Mouse (Mus musculus) large intestine, adult 2 months (tissue): ENCODE measurements around the gene Dnaja3. TPM values are rescaled to one million over a fixed set of nuclear protein-coding genes. Genes with fewer than 3 reads are reported as not detected.

Source experiments
- DNase-seq: peaks from one replicate; pipeline ENCODE4 v3.0.0-alpha.2; 2012; ENCODE audit warnings: low read depth, low spot score
- WGBS: fragments of 180-500 bp; shearing (Covaris S2); methylation state at CpG from one replicate; pipeline ENCODE4 v1.1.7; 2018; 5-methylcytosine and 5-hydroxymethylcytosine counted together
- polyA plus RNA-seq: library from polyadenylated mRNA; depleted of rRNA; stranded (reverse); fragments of >200 nt; gene quantifications from 2 replicates; pipeline ENCODE4 v1.2.3, GENCODE M21; 2012

Dnaja3 gene
- polyA plus RNA-seq, 1 experiment, result 35.5 TPM

GRCm38 (mm10) chr16:4605514-4606131 lies 34.2 kb upstream of the Dnaja3 start:
- 49% methylated on average over 13 of the region's 13 CpGs for WGBS
- no peak for DNase-seq

- WGBS, result 20% methylated on average over 5 of the region's 5 CpGs
- no peak for DNase-seq
Observed at GRCm38 (mm10) chr16:4606431-4607084, 33.2 kb upstream of the Dnaja3 start.

GRCm38 (mm10) chr16:4607818-4608531 lies 31.8 kb upstream of the Dnaja3 start:
- no peak for DNase-seq
- 29% methylated on average over 9 of the region's 9 CpGs for WGBS

- 46% methylated on average over 19 of the region's 19 CpGs for WGBS
- DNase-seq, result no peak
Observed at GRCm38 (mm10) chr16:4608532-4609059, 31.2 kb upstream of the Dnaja3 start.

- 88% methylated on average over 5 of the region's 5 CpGs for WGBS
- no peak for DNase-seq
Observed at GRCm38 (mm10) chr16:4611193-4611592, 28.6 kb upstream of the Dnaja3 start.

- WGBS, result 87% methylated on average over 7 of the region's 7 CpGs
- no peak for DNase-seq
Observed at GRCm38 (mm10) chr16:4611676-4612075, 28.1 kb upstream of the Dnaja3 start.

- 95% methylated on average over 9 of the region's 9 CpGs for WGBS
- DNase-seq, result no peak
Observed at GRCm38 (mm10) chr16:4613736-4614135, 26.1 kb upstream of the Dnaja3 start.

GRCm38 (mm10) chr16:4614639-4615038 lies 25.1 kb upstream of the Dnaja3 start:
- DNase-seq, result no peak

GRCm38 (mm10) chr16:4615297-4615696 lies 24.5 kb upstream of the Dnaja3 start:
- 90% methylated on average over 1 of the region's 1 CpGs for WGBS
- no peak for DNase-seq

More at GRCm38 (mm10) chr16:4614639-4615038, 25.1 kb upstream of the Dnaja3 start:
- 94% methylated on average over 3 of the region's 3 CpGs for WGBS

GRCm38 (mm10) chr16:4616829-4617228 lies 23.0 kb upstream of the Dnaja3 start:
- no peak for DNase-seq
- 74% methylated on average over 4 of the region's 4 CpGs for WGBS

GRCm38 (mm10) chr16:4624074-4624473 lies 15.7 kb upstream of the Dnaja3 start:
- 10% methylated on average over 9 of the region's 9 CpGs for WGBS
- no peak for DNase-seq

GRCm38 (mm10) chr16:4624481-4625110 lies 15.2 kb upstream of the Dnaja3 start, which contains the start of gene Pam16:
Gene Pam16 (minus strand): TSS chr16:4624988.
- WGBS, result under 1% methylated on average over 56 of the region's 56 CpGs
- peak; percentile 74 for DNase-seq

GRCm38 (mm10) chr16:4627105-4627504 lies 12.7 kb upstream of the Dnaja3 start:
- WGBS, result 72% methylated on average over 6 of the region's 6 CpGs
- DNase-seq, result no peak

GRCm38 (mm10) chr16:4628898-4629419 lies 10.8 kb upstream of the Dnaja3 start:
- WGBS, result 93% methylated on average over 9 of the region's 9 CpGs
- DNase-seq, result no peak

- peak; percentile 25 for DNase-seq
- 22% methylated on average over 6 of the region's 6 CpGs for WGBS
Observed at GRCm38 (mm10) chr16:4629950-4630349, 9.8 kb upstream of the Dnaja3 start.

GRCm38 (mm10) chr16:4632050-4632449 lies 7.7 kb upstream of the Dnaja3 start:
- DNase-seq, result no peak
- WGBS, result 45% methylated on average over 7 of the region's 7 CpGs

GRCm38 (mm10) chr16:4633661-4634060 lies 6.1 kb upstream of the Dnaja3 start:
- WGBS, result 94% methylated on average over 3 of the region's 3 CpGs
- DNase-seq, result no peak

GRCm38 (mm10) chr16:4634681-4635080 lies 5.1 kb upstream of the Dnaja3 start:
- 88% methylated on average over 9 of the region's 9 CpGs for WGBS
- DNase-seq, result no peak

GRCm38 (mm10) chr16:4635760-4636159 lies 4.0 kb upstream of the Dnaja3 start:
- no peak for DNase-seq
- 80% methylated on average over 4 of the region's 4 CpGs for WGBS

GRCm38 (mm10) chr16:4638891-4639390 lies 848 bp upstream of the Dnaja3 start:
- no peak for DNase-seq
- 88% methylated on average over 3 of the region's 3 CpGs for WGBS
